ENCODE assay signal across 24 mouse cellular contexts in genomic region chr1:191925496-191925895, GRCm38 (mm10). TPM values are rescaled to one million over a fixed set of nuclear protein-coding genes. Genes with fewer than 3 reads are reported as not detected.
DNase-seq lines count a peak whose midpoint lies in the region; ATAC-seq lines count a peak whose summit lies in the region.
"Had no signal": no experiment of that assay in that cellular context is flagged by ENCODE, and none has a peak within 500 bp of the region (broad histone marks: within the 10 kb centered on the region; RNA-seq: fewer than 3 reads in every experiment).

No protein-coding gene starts in this region.

- no peak overlapping the region for H3K27ac ChIP-seq in midbrain, embryonic 11.5 days (ENCODE audit: low read depth, low read length)
- no peak overlapping the region for H3K27ac ChIP-seq in midbrain, embryonic 10.5 days (replicated peaks)
- H3K27ac ChIP-seq in limb, embryonic 10.5 days, result 0 out of 2 replicates have a peak overlapping the region, but pooled peaks have one; percentile 9
- H3K27ac ChIP-seq: embryonic facial prominence, embryonic 13.5 days; forebrain, embryonic 12.5 days; heart, embryonic 10.5 days; left cerebral cortex, adult 2 months; limb, embryonic 15.5 days; neural tube, embryonic 15.5 days had no signal

- no peak overlapping the region for H3K9ac ChIP-seq in midbrain, embryonic 11.5 days (ENCODE audit: low read length)
- H3K9ac ChIP-seq: embryonic facial prominence, embryonic 13.5 days; forebrain, embryonic 12.5 days; limb, embryonic 15.5 days; lung, embryonic 14.5 days; neural tube, embryonic 15.5 days had no signal

- DNase-seq in heart, adult 11 months, result peak; percentile 51
- no peak for DNase-seq in heart, postnatal 4 days
- peak; percentile 65 for DNase-seq in midbrain, embryonic 11.5 days (ENCODE audit: low spot score, missing footprints)
- DNase-seq in midbrain, embryonic 10.5 days (ENCODE audit: low spot score), result no peak
- peak; percentile 68 for DNase-seq in ES-CJ7 (ENCODE audit: low read depth, low spot score)
- DNase-seq in limb, embryonic 10.5 days (ENCODE audit: low spot score), result no peak
- DNase-seq in adrenal gland, postnatal 36 days, result no peak
- DNase-seq in right cerebral cortex, postnatal 4 days, result no peak
- DNase-seq: adrenal gland, postnatal 14 days; cerebellum, adult 11 months; embryo, embryonic 11 days; kidney, adult 18-20 months; lung, embryonic 14.5 days; midbrain, embryonic 14.5 days had no signal

- no peak for ATAC-seq in midbrain, embryonic 11.5 days (ENCODE audit: low FRiP score)
- ATAC-seq: CD4-positive, CD25-positive, alpha-beta regulatory T cell, adult 4 months had no signal

- no peak overlapping the region for H3K4me3 ChIP-seq in midbrain, embryonic 11.5 days (ENCODE audit: low read depth, low read length)
- no peak overlapping the region for H3K4me3 ChIP-seq in midbrain, embryonic 10.5 days
- no peak overlapping the region for H3K4me3 ChIP-seq in limb, embryonic 10.5 days
- H3K4me3 ChIP-seq: embryonic facial prominence, embryonic 13.5 days; erythroblast, embryonic 14.5 days; forebrain, embryonic 12.5 days; heart, embryonic 10.5 days; left cerebral cortex, adult 2 months; limb, embryonic 15.5 days; myocyte; neural tube, embryonic 15.5 days had no signal

- 47% methylated on average over 4 of the region's 4 CpGs for WGBS in midbrain, embryonic 11.5 days
- WGBS in midbrain, embryonic 10.5 days, result 43% methylated on average over 4 of the region's 4 CpGs
- WGBS in limb, embryonic 10.5 days, result 44% methylated on average over 4 of the region's 4 CpGs

- no peak overlapping the region for H3K4me2 ChIP-seq in midbrain, embryonic 11.5 days
- H3K4me2 ChIP-seq: embryonic facial prominence, embryonic 13.5 days; forebrain, embryonic 12.5 days; limb, embryonic 15.5 days; lung, embryonic 14.5 days; neural tube, embryonic 15.5 days had no signal

- H3K27me3 ChIP-seq in midbrain, embryonic 11.5 days (ENCODE audit: control insufficient read depth, insufficient read depth, low read length), result no peaks in the 10 kb centered on the region
- no peaks in the 10 kb centered on the region for H3K27me3 ChIP-seq in midbrain, embryonic 10.5 days (ENCODE audit: low read depth, poor library complexity, severe bottlenecking)
- H3K27me3 ChIP-seq in limb, embryonic 10.5 days (ENCODE audit: low read depth, poor library complexity, severe bottlenecking), result no peaks in the 10 kb centered on the region
- H3K27me3 ChIP-seq: embryonic facial prominence, embryonic 13.5 days; forebrain, embryonic 12.5 days; limb, embryonic 15.5 days; neural tube, embryonic 15.5 days had no signal

- H3K4me1 ChIP-seq in midbrain, embryonic 11.5 days (ENCODE audit: control insufficient read depth, insufficient read depth, low read length), result no peaks in the 10 kb centered on the region
- H3K4me1 ChIP-seq in midbrain, embryonic 10.5 days, result 0 out of 2 replicates have a peak, but pooled peaks cover 6% of the 10 kb centered on the region
- peaks cover 35% of the 10 kb centered on the region for H3K4me1 ChIP-seq in limb, embryonic 10.5 days
- H3K4me1 ChIP-seq: forebrain, embryonic 12.5 days; neural tube, embryonic 15.5 days had no signal

- H3K9me3 ChIP-seq in midbrain, embryonic 11.5 days (ENCODE audit: control insufficient read depth, low read length), result no peaks in the 10 kb centered on the region; the same call in 1 of the 2 replicates
- peaks cover 6% of the 10 kb centered on the region for H3K9me3 ChIP-seq in midbrain, embryonic 10.5 days (replicated peaks)
- H3K9me3 ChIP-seq in limb, embryonic 10.5 days (replicated peaks), result no peaks in the 10 kb centered on the region
- H3K9me3 ChIP-seq: forebrain, embryonic 12.5 days; limb, embryonic 15.5 days; neural tube, embryonic 15.5 days had no signal

- H3K36me3 ChIP-seq in midbrain, embryonic 11.5 days (ENCODE audit: control insufficient read depth, insufficient read depth, low read length), result no peaks in the 10 kb centered on the region
- H3K36me3 ChIP-seq in midbrain, embryonic 10.5 days, result no peaks in the 10 kb centered on the region
- no peaks in the 10 kb centered on the region for H3K36me3 ChIP-seq in limb, embryonic 10.5 days
- H3K36me3 ChIP-seq: embryonic facial prominence, embryonic 13.5 days; forebrain, embryonic 12.5 days; heart, embryonic 10.5 days; limb, embryonic 15.5 days; neural tube, embryonic 15.5 days had no signal

RNA-seq across cellular contexts. Expression of gene Slc30a1, which starts 18.9 kb away (rescaled TPM):
- total RNA-seq in heart, postnatal 4 days (2021), result 10 to 100 TPM; 25.1 to 29.4 TPM
- 2.4 and 2.6 TPM in 2 replicates for polyA plus RNA-seq in midbrain, embryonic 11.5 days (2014; fragmentation: Nextera tagmentation; extraction: Ambion mirVana)
- 1.2 and 1.3 TPM in 2 replicates for polyA plus RNA-seq in midbrain, embryonic 10.5 days (2016; fragmentation: Nextera tagmentation; extraction: Ambion mirVana)
- 1.5 and 2.1 TPM in 2 replicates for polyA plus RNA-seq in limb, embryonic 10.5 days (2016; fragmentation: Nextera tagmentation; extraction: Ambion mirVana)
- total RNA-seq in adrenal gland, postnatal 36 days (2021), result 10 to 100 TPM; 20.3 to 21.2 TPM

RNA-seq across cellular contexts. Expression of gene Rd3, which starts 51.7 kb away (rescaled TPM):
- total RNA-seq in heart, postnatal 4 days (2021), result 1 to 10 TPM; 2.7 to 2.8 TPM
- 1.3 and 1.7 TPM in 2 replicates for polyA plus RNA-seq in midbrain, embryonic 11.5 days (2014; fragmentation: Nextera tagmentation; extraction: Ambion mirVana)
- polyA plus RNA-seq in midbrain, embryonic 10.5 days (2016; fragmentation: Nextera tagmentation; extraction: Ambion mirVana), result 0.62 and 0.82 TPM in 2 replicates
- 0.06 TPM in 1 of 2 replicates, not detected in the other for polyA plus RNA-seq in limb, embryonic 10.5 days (2016; fragmentation: Nextera tagmentation; extraction: Ambion mirVana)
- under 1 TPM in 1 of 2 experiments, not detected in 1; 0.36 TPM for total RNA-seq in adrenal gland, postnatal 36 days (2021)
- total RNA-seq: adrenal gland, postnatal 14 days; gastrocnemius, postnatal 4 days had no signal
- polyA plus RNA-seq: erythroblast, embryonic 14.5 days; myocyte had no signal

Comparison
In these comparisons a context has a peak if more than half of its experiments do, and no peak if none do; other contexts are left out.
1. DNase-seq: peak in heart, adult 11 months (single experiment), midbrain, embryonic 11.5 days (single experiment) and ES-CJ7 (single experiment); none in heart, postnatal 4 days (single experiment), midbrain, embryonic 10.5 days (single experiment), limb, embryonic 10.5 days (single experiment), adrenal gland, postnatal 36 days (0 of 2) and right cerebral cortex, postnatal 4 days (single experiment).